In the genomic region with DNA sequence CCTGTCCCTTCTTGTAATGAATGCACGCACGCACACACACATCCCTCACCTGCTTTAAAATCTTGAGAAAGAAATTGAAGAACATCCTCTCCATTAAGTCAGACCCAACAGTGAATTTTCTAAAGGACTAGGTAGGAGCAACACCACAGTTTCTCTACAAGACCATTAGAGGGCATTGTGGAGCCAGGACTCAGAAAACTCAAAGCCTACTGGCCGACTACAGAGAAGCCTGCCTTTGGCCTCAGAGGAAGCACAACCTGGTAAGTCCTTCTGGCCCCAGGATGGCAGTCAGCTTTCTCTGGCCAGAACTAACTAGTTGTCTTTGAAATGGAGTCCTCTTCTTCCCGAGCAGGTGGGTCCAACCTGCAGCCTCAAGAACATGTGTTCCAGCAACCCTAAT, we compare ENCODE assay signal across 11 mouse cellular contexts. TPM values are rescaled to one million over a fixed set of nuclear protein-coding genes. Genes with fewer than 3 reads are reported as not detected.
DNase-seq lines count a peak whose midpoint lies in the region; ATAC-seq and TF ChIP-seq lines count a peak whose summit lies in the region.
"Had no signal": no experiment of that assay in that cellular context is flagged by ENCODE, and none has a peak within 500 bp of the region (broad histone marks: within the 10 kb centered on the region; RNA-seq: fewer than 3 reads in every experiment).

No protein-coding gene starts in this region.

- H3K27me3 ChIP-seq in kidney, adult 2 months (replicated peaks; ENCODE audit: control insufficient read depth, insufficient read depth, low read length) = no peaks in the 10 kb centered on the region
- H3K27me3 ChIP-seq in kidney, embryonic 15.5 days = no peaks in the 10 kb centered on the region
- no peaks in the 10 kb centered on the region for H3K27me3 ChIP-seq in liver, postnatal 0 days (ENCODE audit: insufficient read depth, low read length)
- H3K27me3 ChIP-seq: embryonic facial prominence, embryonic 15.5 days; liver, embryonic 15.5 days; neural tube, embryonic 12.5 days had no signal

- no peaks in the 10 kb centered on the region for H3K36me3 ChIP-seq in kidney, adult 2 months (ENCODE audit: control insufficient read depth, insufficient read depth, low read length)
- H3K36me3 ChIP-seq in kidney, embryonic 15.5 days = no peaks in the 10 kb centered on the region
- H3K36me3 ChIP-seq in liver, postnatal 0 days (replicated peaks; ENCODE audit: insufficient read depth, low read length) = no peaks in the 10 kb centered on the region
- H3K36me3 ChIP-seq: embryonic facial prominence, embryonic 15.5 days; liver, embryonic 15.5 days; neural tube, embryonic 12.5 days had no signal

- TF ChIP-seq EP300 in liver, postnatal 0 days (IDR thresholded peaks at IDR 0.05; ENCODE audit: low read depth) = no peak

- peak; percentile 65 for DNase-seq in kidney, adult 2 months
- peak; percentile 59 for DNase-seq in ES-CJ7 (ENCODE audit: low read depth, low spot score)
- peak; percentile 36 for DNase-seq in adrenal gland, adult 8-10 months
- DNase-seq in liver, postnatal 0 days = no peak
- no peak for DNase-seq in ovary, postnatal 36 days (ENCODE audit: low spot score)
- no peak for DNase-seq in left cerebral cortex, adult 8-10 months (ENCODE audit: low spot score in 2 of 2)
- DNase-seq: gastrocnemius, postnatal 14 days had no signal

- WGBS in kidney, adult 2 months = 70% methylated on average over 4 of the region's 4 CpGs
- WGBS in kidney, embryonic 15.5 days = 61% methylated on average over 4 of the region's 4 CpGs
- 65% methylated on average over 4 of the region's 4 CpGs for WGBS in liver, postnatal 0 days (ENCODE audit: insufficient replicate concordance)

- H3K4me2 ChIP-seq in kidney, embryonic 15.5 days = no peak overlapping the region
- no peak overlapping the region for H3K4me2 ChIP-seq in liver, postnatal 0 days (ENCODE audit: low read depth, low read length)
- H3K4me2 ChIP-seq: embryonic facial prominence, embryonic 15.5 days; liver, embryonic 15.5 days; neural tube, embryonic 12.5 days had no signal

- no peak overlapping the region for H3K4me3 ChIP-seq in kidney, adult 2 months (ENCODE audit: insufficient read depth, low read depth, low read length)
- H3K4me3 ChIP-seq in kidney, embryonic 15.5 days (replicated peaks) = no peak overlapping the region
- H3K4me3 ChIP-seq in liver, postnatal 0 days (ENCODE audit: low read depth, low read length) = no peak overlapping the region
- H3K4me3 ChIP-seq: embryonic facial prominence, embryonic 15.5 days; liver, embryonic 15.5 days; neural tube, embryonic 12.5 days had no signal

- peak; percentile 71 for TF ChIP-seq CTCF in kidney, adult 2 months (conservative IDR thresholded peaks at IDR 0.05; ENCODE audit: insufficient read depth, insufficient read length, low read depth, low read length)
- TF ChIP-seq CTCF in liver, postnatal 0 days (IDR thresholded peaks at IDR 0.05; ENCODE audit: low read depth) = peak; percentile 51

- H3K27ac ChIP-seq in kidney, adult 2 months (ENCODE audit: insufficient read depth, low read depth, low read length) = no peak overlapping the region
- H3K27ac ChIP-seq in kidney, embryonic 15.5 days = no peak overlapping the region
- H3K27ac ChIP-seq in liver, postnatal 0 days (ENCODE audit: low read depth) = no peak overlapping the region
- H3K27ac ChIP-seq: embryonic facial prominence, embryonic 15.5 days; liver, embryonic 15.5 days; neural tube, embryonic 12.5 days had no signal

- H3K9ac ChIP-seq in kidney, embryonic 15.5 days = no peak overlapping the region
- no peak overlapping the region for H3K9ac ChIP-seq in liver, postnatal 0 days (replicated peaks)
- H3K9ac ChIP-seq: embryonic facial prominence, embryonic 15.5 days; liver, embryonic 15.5 days; neural tube, embryonic 12.5 days had no signal

- ATAC-seq in kidney, embryonic 15.5 days (replicated peaks; ENCODE audit: low FRiP score) = no peak
- ATAC-seq in liver, postnatal 0 days = no peak

- peaks cover 7% of the 10 kb centered on the region for H3K9me3 ChIP-seq in kidney, embryonic 15.5 days (replicated peaks)
- peaks cover 7% of the 10 kb centered on the region for H3K9me3 ChIP-seq in liver, postnatal 0 days (ENCODE audit: low read length)
- H3K9me3 ChIP-seq: liver, embryonic 15.5 days; neural tube, embryonic 12.5 days had no signal

- H3K4me1 ChIP-seq in kidney, adult 2 months (ENCODE audit: control insufficient read depth, insufficient read depth, low read length) = no peaks in the 10 kb centered on the region
- no peaks in the 10 kb centered on the region for H3K4me1 ChIP-seq in kidney, embryonic 15.5 days
- no peaks in the 10 kb centered on the region for H3K4me1 ChIP-seq in liver, postnatal 0 days (ENCODE audit: insufficient read depth)
- H3K4me1 ChIP-seq: embryonic facial prominence, embryonic 15.5 days; neural tube, embryonic 12.5 days had no signal

- no peak for TF ChIP-seq POLR2A in kidney, adult 2 months (IDR thresholded peaks at IDR 0.05; ENCODE audit: low read depth, low read length)

RNA-seq across cellular contexts. Expression of gene Hsd17b3, which starts 38.1 kb away (rescaled TPM):
- polyA plus RNA-seq in kidney, adult 2 months (2012; rRNA removed) = not detected in 2 replicates
- not detected in 2 replicates for polyA plus RNA-seq in kidney, embryonic 15.5 days (2015; fragmentation: Nextera tagmentation; extraction: Ambion mirVana)
- 1 to 10 TPM; 1.8 to 2.2 (median 1.8) TPM for total RNA-seq in adrenal gland, adult 8-10 months (2022)
- polyA plus RNA-seq in liver, postnatal 0 days (2015; fragmentation: Nextera tagmentation; extraction: Ambion mirVana) = not detected in 2 replicates
- not detected for total RNA-seq in left cerebral cortex, adult 8-10 months (2022)
- total RNA-seq: gastrocnemius, postnatal 14 days had no signal
- polyA plus RNA-seq: embryonic facial prominence, embryonic 15.5 days; liver, embryonic 15.5 days had no signal

Comparison
In these comparisons a context has a peak if more than half of its experiments do, and no peak if none do; other contexts are left out.
1. DNase-seq: peak in kidney, adult 2 months (single experiment), ES-CJ7 (single experiment) and adrenal gland, adult 8-10 months (single experiment); none in liver, postnatal 0 days (single experiment), ovary, postnatal 36 days (single experiment) and left cerebral cortex, adult 8-10 months (0 of 2).